Mouse (Mus musculus) heart, postnatal 0 days (tissue): ENCODE measurements around the gene Ctu2. TPM values are rescaled to one million over a fixed set of nuclear protein-coding genes. Genes with fewer than 3 reads are reported as not detected.
A peak's percentile ranks its signal among the peaks of the same experiment; 100 is the strongest.

Experiments used
- ATAC-seq: fragments of 200-750 bp; cut with Nextera tagmentation; 2 replicates; pipeline ENCODE4 v1.8.0; 2017; ENCODE audit warnings: low read depth, moderate number of reproducible peaks, moderate library complexity; ENCODE audit not compliant: insufficient read depth
- DNase-seq: peaks from one replicate; pipeline ENCODE4 v3.0.0-alpha.2; 2016; ENCODE audit warnings: low spot score
- H3K27ac ChIP-seq: fragments of 300-500 bp; sonication (generic); 2 replicates; pipeline ENCODE4 v1.5.1; 2014; ENCODE audit warnings: low read depth, mild to moderate bottlenecking
- H3K27me3 ChIP-seq: fragments of 300-500 bp; sonication (generic); 2 replicates; pipeline ENCODE4 v1.6.1; 2014; ENCODE audit warnings: low read length, mixed read lengths; ENCODE audit not compliant: control insufficient read depth, insufficient read depth
- H3K36me3 ChIP-seq: fragments of 300-500 bp; sonication (generic); replicated peaks from 2 replicates; pipeline ENCODE4 v1.6.1; 2014; ENCODE audit warnings: low read length, mixed read lengths; ENCODE audit not compliant: control insufficient read depth, insufficient read depth
- H3K4me1 ChIP-seq: fragments of 300-500 bp; sonication (generic); 2 replicates; pipeline ENCODE4 v1.6.1; 2014; ENCODE audit warnings: antibody characterized with exemption; ENCODE audit not compliant: control insufficient read depth, insufficient read depth
- H3K4me2 ChIP-seq: fragments of 300-500 bp; sonication (generic); 2 replicates; pipeline ENCODE4 v1.6.1; 2014; ENCODE audit warnings: low read depth, mild to moderate bottlenecking, low read length, moderate library complexity
- H3K4me3 ChIP-seq: fragments of 300-500 bp; sonication (generic); 2 replicates; pipeline ENCODE4 v1.5.1; 2014; ENCODE audit warnings: low read depth, low read length
- H3K9ac ChIP-seq: fragments of 300-500 bp; sonication (generic); replicated peaks from 2 replicates; pipeline ENCODE4 v1.6.1; 2014; ENCODE audit warnings: low read depth, low read length, mixed read lengths
- H3K9me3 ChIP-seq: fragments of 300-500 bp; sonication (generic); replicated peaks from 2 replicates; pipeline ENCODE4 v1.6.1; 2016; ENCODE audit warnings: low read length; ENCODE audit not compliant: control insufficient read depth
- CTCF ChIP-seq: IDR thresholded peaks from 2 replicates; pipeline ENCODE4 v1.5.1; 2016; ENCODE audit warnings: antibody characterized with exemption, control low read depth, low read depth
- EP300 ChIP-seq: IDR thresholded peaks from 2 replicates; pipeline ENCODE4 v1.6.1; 2016; ENCODE audit warnings: antibody characterized with exemption, low read depth
- WGBS: fragments of 180-500 bp; shearing (Covaris S2); extraction: QIAGEN DNeasy Blood & Tissue Kit; methylation state at CpG from one replicate; pipeline ENCODE4 v1.1.7; 2014; 5-methylcytosine and 5-hydroxymethylcytosine counted together
- polyA plus RNA-seq: library from polyadenylated mRNA; unstranded; fragments of >200 nt; fragmentation: Nextera tagmentation; extraction: Ambion mirVana; gene quantifications from 2 replicates; pipeline ENCODE4 v1.2.1, GENCODE M21; 2015
- total RNA-seq: library from RNA; depleted of rRNA; stranded (reverse); fragments of >200 nt; gene quantifications from 2 replicates; pipeline ENCODE4 v1.2.3, GENCODE M21; 2014; ENCODE audit warnings: low replicate concordance

Ctu2 gene
- total and polyA plus RNA-seq, 2 experiments from 2014 or later, result 24.3 to 28.4 TPM

- H3K27ac ChIP-seq, result no peak within 1 kb of the TSS
- DNase-seq (no peak), ATAC-seq (peak; percentile 76)
- H3K27me3 ChIP-seq, result peaks cover 28% of the 10 kb centered on the region
- peaks cover 9% of the 10 kb centered on the region for H3K4me1 ChIP-seq
- WGBS, result 6% methylated on average over 52 of the region's 56 CpGs
- no peaks in the 10 kb centered on the region for H3K9me3 ChIP-seq
- peak within 1 kb of the TSS; percentile 44 for H3K9ac ChIP-seq
- no peak for TF ChIP-seq CTCF
- H3K4me2 ChIP-seq, result peak within 1 kb of the TSS; percentile 73
- H3K36me3 ChIP-seq, result peaks cover 6% of the 10 kb centered on the region; the same call in 1 of the 2 replicates
- H3K4me3 ChIP-seq, result peak within 1 kb of the TSS; percentile 44
Measured at GRCm38 (mm10) chr8:122460524-122461472, 15.1 kb upstream of the Ctu2 start, which contains the start of gene Snai3. TSS of gene Snai3 (minus strand) at chr8:122460733.

- peaks cover 9% of the 10 kb centered on the region for H3K4me1 ChIP-seq
- no peak overlapping the region for H3K27ac ChIP-seq
- H3K36me3 ChIP-seq, result peaks cover 13% of the 10 kb centered on the region
- ATAC-seq (no peak), DNase-seq (no peak)
- no peak for TF ChIP-seq CTCF
- no peak for TF ChIP-seq EP300
- no peaks in the 10 kb centered on the region for H3K9me3 ChIP-seq
- WGBS, result 71% methylated on average over 11 of the region's 11 CpGs
- no peak overlapping the region for H3K9ac ChIP-seq
- H3K4me2 ChIP-seq, result no peak overlapping the region
- H3K4me3 ChIP-seq, result no peak overlapping the region
- H3K27me3 ChIP-seq, result peaks cover 28% of the 10 kb centered on the region
Measured at GRCm38 (mm10) chr8:122461473-122462148, 14.3 kb upstream of the Ctu2 start.

- peaks cover 9% of the 10 kb centered on the region for H3K4me1 ChIP-seq
- ATAC-seq, result no peak
Measured at GRCm38 (mm10) chr8:122462510-122462909, 13.4 kb upstream of the Ctu2 start.

GRCm38 (mm10) chr8:122463651-122464640, 12.0 kb upstream of the Ctu2 start:
- Histone ChIP-seq H3K36me3 (peaks cover 36% of the 10 kb centered on the region), H3K27me3 (peaks cover 24% of the 10 kb centered on the region), H3K9me3 (no peaks in the 10 kb centered on the region), H3K4me1 (peaks cover 9% of the 10 kb centered on the region), H3K4me2 (no peak overlapping the region), H3K4me3 (no peak overlapping the region), H3K27ac (peak overlapping the region; percentile 25; the same call in 1 of the 2 replicates), H3K9ac (no peak overlapping the region)
- WGBS, result 53% methylated on average over 12 of the region's 12 CpGs
- ATAC-seq, result no peak
- no peak for DNase-seq
- TF ChIP-seq EP300, result no peak
- TF ChIP-seq CTCF, result no peak

More at GRCm38 (mm10) chr8:122462510-122462909, 13.4 kb upstream of the Ctu2 start:
- peaks cover 28% of the 10 kb centered on the region for H3K27me3 ChIP-seq
- no peak overlapping the region for H3K27ac ChIP-seq
- no peak overlapping the region for H3K4me2 ChIP-seq
- peaks cover 22% of the 10 kb centered on the region for H3K36me3 ChIP-seq
- H3K9ac ChIP-seq, result no peak overlapping the region
- WGBS, result 61% methylated on average over 8 of the region's 8 CpGs
- DNase-seq, result no peak
- no peaks in the 10 kb centered on the region for H3K9me3 ChIP-seq
- H3K4me3 ChIP-seq, result no peak overlapping the region
- TF ChIP-seq EP300 (no peak), CTCF (no peak)

GRCm38 (mm10) chr8:122464985-122465384, 11.0 kb upstream of the Ctu2 start:
- no peak overlapping the region for H3K9ac ChIP-seq
- WGBS, result 57% methylated on average over 7 of the region's 7 CpGs
- TF ChIP-seq EP300 (no peak), CTCF (no peak)

More at GRCm38 (mm10) chr8:122464985-122465384, 11.0 kb upstream of the Ctu2 start:
- DNase-seq, result no peak
- H3K4me2 ChIP-seq, result no peak overlapping the region
- peaks cover 8% of the 10 kb centered on the region for H3K4me1 ChIP-seq
- peaks cover 17% of the 10 kb centered on the region; the same call in 1 of the 2 replicates for H3K27me3 ChIP-seq
- H3K9me3 ChIP-seq, result no peaks in the 10 kb centered on the region
- H3K36me3 ChIP-seq, result peaks cover 46% of the 10 kb centered on the region
- ATAC-seq, result no peak
- no peak overlapping the region for H3K27ac ChIP-seq
- no peak overlapping the region for H3K4me3 ChIP-seq
